Mouse (Mus musculus): ENCODE results near the gene Krtap10-10. TPM values are rescaled to one million over a fixed set of nuclear protein-coding genes. Genes with fewer than 3 reads are reported as not detected.

Krtap10-10 gene
- total RNA-seq, 1 experiment from 2014 or later, result not detected

DNA sequence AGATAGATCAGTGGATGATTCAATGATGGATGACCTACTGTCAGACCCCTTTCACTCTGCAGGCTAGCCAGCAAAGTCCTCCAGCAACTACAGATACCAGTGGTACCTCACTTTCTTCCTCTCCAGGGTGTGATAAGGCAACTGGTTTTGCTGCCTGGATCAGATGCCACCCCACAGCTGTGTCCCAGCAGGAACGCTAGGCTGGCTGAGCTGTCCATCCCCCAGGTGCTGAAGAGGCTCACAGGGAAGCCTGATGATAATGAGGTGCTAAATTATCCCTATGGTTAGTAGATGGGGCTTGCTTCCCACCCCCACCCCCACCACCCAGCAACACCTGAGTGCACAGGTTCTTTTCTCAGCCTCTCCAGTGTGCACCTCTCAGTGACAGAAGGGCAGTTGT lies 31.8 kb downstream of the Krtap10-10 start:
- no peak for DNase-seq

DNA sequence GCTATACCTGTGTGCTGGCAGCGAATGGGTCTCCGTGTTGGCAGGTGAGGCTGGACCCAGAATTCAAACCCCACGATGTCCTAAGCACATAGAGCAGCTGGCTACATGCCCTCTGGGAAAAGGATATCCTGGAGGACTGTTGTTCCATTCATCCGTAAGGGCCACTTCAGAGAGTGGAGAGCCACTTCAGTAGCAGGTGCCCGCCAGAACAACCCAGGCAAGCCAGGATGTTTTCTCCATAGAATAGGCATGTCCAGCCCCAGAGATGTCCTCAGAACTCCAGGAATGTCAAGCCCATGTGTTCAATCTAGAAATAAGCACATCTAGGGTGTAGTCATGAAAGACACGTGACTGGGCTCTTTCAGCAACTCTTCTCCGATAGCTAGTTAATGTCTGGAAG lies 33.9 kb downstream of the Krtap10-10 start:
- no peak for DNase-seq

DNA sequence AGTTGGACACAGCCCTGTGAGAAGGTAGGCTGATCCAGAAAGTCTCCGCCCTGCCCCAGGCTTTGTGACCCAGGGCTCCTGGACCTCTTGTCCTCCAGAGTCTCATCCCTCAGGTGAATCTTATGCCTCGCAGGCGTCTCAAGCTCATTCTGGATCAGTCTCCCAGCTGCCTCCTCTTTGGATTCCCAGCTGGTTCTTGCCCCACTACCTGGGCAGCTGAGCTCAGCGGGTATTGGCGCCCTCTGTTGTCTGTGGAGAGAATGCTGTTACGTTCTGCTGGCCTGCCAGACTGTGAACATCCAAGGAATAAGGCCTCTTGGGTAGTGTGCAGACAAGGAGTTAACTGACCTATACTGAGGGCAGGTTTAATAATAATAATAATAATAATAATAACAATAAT lies 43.2 kb downstream of the Krtap10-10 start:
- peak; percentile 53 for DNase-seq

DNA sequence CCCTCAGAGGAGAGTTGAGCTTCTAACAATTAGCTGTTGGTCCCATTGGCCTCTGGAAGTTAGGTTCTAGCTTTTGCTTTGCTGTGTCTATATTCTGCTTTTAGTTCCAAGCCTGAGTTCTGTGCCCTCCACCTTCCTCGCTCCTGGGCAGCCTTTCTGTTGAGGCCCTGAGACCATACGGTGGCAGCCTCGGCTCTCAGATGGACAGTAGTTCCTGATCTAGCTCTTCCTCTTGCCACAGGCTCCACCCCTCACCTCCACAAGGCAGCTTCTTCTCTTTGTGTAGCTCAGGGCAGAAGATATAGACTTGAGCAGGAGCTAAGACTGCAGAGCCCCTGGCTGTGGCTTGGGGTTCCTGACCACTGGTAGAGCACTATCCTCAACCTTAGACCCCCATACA lies 44.6 kb downstream of the Krtap10-10 start:
- DNase-seq, result no peak

DNA sequence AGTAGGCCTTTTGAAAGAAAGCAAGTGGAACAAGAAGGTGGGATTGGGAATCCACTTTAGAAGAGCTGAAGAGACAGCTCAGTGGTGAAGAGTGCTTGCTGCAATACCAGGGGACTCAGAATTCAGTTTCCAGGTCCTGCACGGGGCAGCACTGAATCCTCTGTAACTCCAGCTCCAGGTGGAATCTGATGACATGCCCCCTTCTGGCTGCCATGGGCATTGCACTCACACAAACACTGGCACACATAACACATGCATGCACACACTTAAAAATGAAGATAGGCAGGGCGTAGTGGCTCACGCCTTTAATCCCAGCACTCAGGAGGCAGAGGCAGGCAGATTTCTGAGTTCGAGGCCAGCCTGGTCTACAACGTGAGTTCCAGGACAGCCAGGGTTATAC lies 46.8 kb downstream of the Krtap10-10 start:
- no peak for DNase-seq

DNA sequence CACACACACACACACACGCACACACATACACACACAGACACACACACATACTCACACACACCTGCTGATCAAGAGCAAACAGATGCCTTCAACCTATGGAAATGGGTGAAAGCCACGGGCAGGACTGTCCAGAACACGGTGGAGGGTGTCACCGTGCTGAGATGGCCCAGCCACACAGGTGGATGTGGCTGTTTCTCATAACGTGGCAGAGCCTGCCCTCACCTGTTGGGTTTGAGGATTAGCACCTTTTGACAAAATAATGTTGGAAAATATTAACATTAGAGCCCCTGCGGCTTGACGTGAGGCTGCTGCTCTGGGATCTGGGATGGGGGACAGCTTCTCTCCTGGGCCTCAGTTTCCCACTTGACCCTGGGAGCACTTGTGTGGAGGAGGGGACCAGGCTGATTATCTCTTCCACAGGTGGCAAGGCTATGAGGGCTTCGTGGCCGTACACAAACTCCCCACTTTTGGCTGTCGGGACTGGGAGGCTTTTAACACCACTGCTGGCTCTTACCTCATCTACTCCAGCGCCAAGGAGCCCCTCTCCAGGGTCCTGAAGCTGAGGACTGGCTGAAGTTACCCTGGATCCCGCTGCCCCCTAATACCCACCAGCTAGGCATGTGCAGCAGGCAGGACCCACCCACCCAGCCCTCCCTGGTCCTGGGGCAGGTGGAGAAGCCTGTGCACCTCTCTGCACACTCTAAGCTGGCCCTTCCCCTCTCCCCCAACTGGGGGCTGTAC lies 50.4 kb downstream of the Krtap10-10 start:
- peak; percentile 27 for DNase-seq

Other genes starting within 250 kb of the Krtap10-10 start
- gene Sumo3, start 229.8 kb upstream of the Krtap10-10 start, total RNA-seq (2021), result 93.0 and 111 TPM in 2 replicates
- 23.6 and 31.5 TPM in 2 replicates for gene Gm49325, start 229.8 kb upstream of the Krtap10-10 start, total RNA-seq (2021)
- 49.8 and 50.2 TPM in 2 replicates for gene Ube2g2, start 213.7 kb upstream of the Krtap10-10 start, total RNA-seq (2021)
- 0.41 TPM in 1 of 2 replicates, not detected in the other for gene Tspear, start 149.4 kb upstream of the Krtap10-10 start, total RNA-seq (2021)
- not detected in 2 replicates for gene Gm19402, start 145.2 kb upstream of the Krtap10-10 start, total RNA-seq (2021)
- gene Gm9508, start 138.7 kb upstream of the Krtap10-10 start, total RNA-seq (2021), result not detected in 2 replicates
- gene Gm10272, start 129.3 kb upstream of the Krtap10-10 start, total RNA-seq (2021), result not detected in 2 replicates
- gene Gm10024, start 124.5 kb upstream of the Krtap10-10 start, total RNA-seq (2021), result not detected in 2 replicates
- gene Gm10142, start 120.1 kb upstream of the Krtap10-10 start, total RNA-seq (2021), result not detected in 2 replicates
- not detected in 2 replicates for gene Krtap12-1, start 115.3 kb upstream of the Krtap10-10 start, total RNA-seq (2021)
- gene Gm10100, start 109.5 kb upstream of the Krtap10-10 start, total RNA-seq (2021), result not detected in 2 replicates
- not detected in 2 replicates for gene Gm18596, start 93.3 kb upstream of the Krtap10-10 start, total RNA-seq (2021)
- gene Gm9736, start 84.6 kb upstream of the Krtap10-10 start, total RNA-seq (2021), result not detected in 2 replicates
- not detected in 2 replicates for gene Gm3233, start 76.3 kb upstream of the Krtap10-10 start, total RNA-seq (2021)
- gene Gm3238, start 64.6 kb upstream of the Krtap10-10 start, total RNA-seq (2021), result not detected in 2 replicates
- not detected in 2 replicates for gene Gm7138, start 59.0 kb upstream of the Krtap10-10 start, total RNA-seq (2021)
- gene Gm3250, start 53.4 kb upstream of the Krtap10-10 start, total RNA-seq (2021), result not detected in 2 replicates
- not detected in 2 replicates for gene Gm7137, start 47.7 kb upstream of the Krtap10-10 start, total RNA-seq (2021)
- not detected in 2 replicates for gene Gm9639, start 40.9 kb upstream of the Krtap10-10 start, total RNA-seq (2021)
- gene Gm19668, start 36.8 kb upstream of the Krtap10-10 start, total RNA-seq (2021), result not detected in 2 replicates
- gene Gm9507, start 24.1 kb upstream of the Krtap10-10 start, total RNA-seq (2021), result not detected in 2 replicates
- gene Gm2696, start 21.3 kb upstream of the Krtap10-10 start, total RNA-seq (2021), result not detected in 2 replicates
- gene Krtap10-4, start 8.9 kb upstream of the Krtap10-10 start, total RNA-seq (2021), result not detected in 2 replicates
- gene Gm36176, start 10.9 kb downstream of the Krtap10-10 start, total RNA-seq (2021), result not detected in 2 replicates
- not detected in 2 replicates for gene Gm10318, start 16.9 kb downstream of the Krtap10-10 start, total RNA-seq (2021)
- gene Gm3285, start 26.0 kb downstream of the Krtap10-10 start, total RNA-seq (2021), result not detected in 2 replicates
- gene Lrrc3, start 66.6 kb downstream of the Krtap10-10 start, total RNA-seq (2021), result 7.6 and 14.0 TPM in 2 replicates
- gene Trpm2, start 134.6 kb downstream of the Krtap10-10 start, total RNA-seq (2021), result 2.4 and 4.8 TPM in 2 replicates
- gene 1810043G02Rik, start 142.6 kb downstream of the Krtap10-10 start, total RNA-seq (2021), result 15.4 and 17.5 TPM in 2 replicates
- gene Pfkl, start 174.1 kb downstream of the Krtap10-10 start, total RNA-seq (2021), result 144 and 165 TPM in 2 replicates
- gene Dnmt3l, start 206.0 kb downstream of the Krtap10-10 start, total RNA-seq (2021), result 7.2 and 8.4 TPM in 2 replicates
- not detected in 2 replicates for gene Aire, start 207.7 kb downstream of the Krtap10-10 start, total RNA-seq (2021)
- 9.8 and 19.8 TPM in 2 replicates for gene Icosl, start 233.4 kb downstream of the Krtap10-10 start, total RNA-seq (2021)

All from adrenal gland, postnatal 14 days (tissue).